Mouse (Mus musculus): ENCODE measurements at regions not wholly inside any gene's neighbourhood (a gene's known extent, or its start where the extent isn't known, plus 50 kb on each side); places are given as distances from the start of the nearest gene placed in this dataset.

DNA sequence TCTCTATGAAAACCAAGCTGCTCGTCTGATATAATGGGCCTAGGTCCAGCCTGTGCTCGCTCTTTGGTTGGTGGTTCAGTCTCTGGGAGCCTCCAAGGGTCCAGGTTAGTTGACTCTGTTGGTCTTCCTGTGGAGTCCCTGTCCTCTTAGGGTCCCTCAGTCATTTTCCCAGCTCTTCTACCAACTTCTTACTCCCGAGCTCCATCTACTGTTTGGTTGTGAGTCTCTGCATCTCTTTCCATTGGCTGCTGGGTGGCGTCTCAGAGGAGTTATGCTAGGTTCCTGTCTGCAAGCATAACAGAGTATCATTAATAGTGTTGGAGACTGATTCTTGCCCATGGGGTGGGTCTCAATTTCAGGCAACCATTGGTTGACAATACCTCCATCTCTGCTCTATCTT lies 60.0 kb upstream of the Topaz1 start:
- H3K4me2 ChIP-seq (ENCODE audit: low read depth, low read length, poor library complexity, severe bottlenecking) = no peak overlapping the region
- ATAC-seq (ENCODE audit: low FRiP score) (no peak), DNase-seq (ENCODE audit: low spot score) (peak; percentile 67)
- no peaks in the 10 kb centered on the region for H3K9me3 ChIP-seq (ENCODE audit: low read length)
- H3K4me1 ChIP-seq (ENCODE audit: insufficient read depth, low read length) = no peaks in the 10 kb centered on the region
- WGBS = 18% methylated on average over 4 of the region's 4 CpGs
- H3K27ac ChIP-seq (ENCODE audit: low read depth, low read length) = no peak overlapping the region
- H3K27me3 ChIP-seq (ENCODE audit: insufficient read depth, low read length) = no peaks in the 10 kb centered on the region
- H3K4me3 ChIP-seq (ENCODE audit: low read depth, low read length) = no peak overlapping the region
- TF ChIP-seq CTCF (IDR thresholded peaks at IDR 0.05) = peak; percentile 75
- peaks cover 5% of the 10 kb centered on the region; the same call in 1 of the 2 replicates for H3K36me3 ChIP-seq (ENCODE audit: insufficient read depth, low read length)
- no peak overlapping the region for H3K9ac ChIP-seq (replicated peaks; ENCODE audit: low read length, poor library complexity, severe bottlenecking)

DNA sequence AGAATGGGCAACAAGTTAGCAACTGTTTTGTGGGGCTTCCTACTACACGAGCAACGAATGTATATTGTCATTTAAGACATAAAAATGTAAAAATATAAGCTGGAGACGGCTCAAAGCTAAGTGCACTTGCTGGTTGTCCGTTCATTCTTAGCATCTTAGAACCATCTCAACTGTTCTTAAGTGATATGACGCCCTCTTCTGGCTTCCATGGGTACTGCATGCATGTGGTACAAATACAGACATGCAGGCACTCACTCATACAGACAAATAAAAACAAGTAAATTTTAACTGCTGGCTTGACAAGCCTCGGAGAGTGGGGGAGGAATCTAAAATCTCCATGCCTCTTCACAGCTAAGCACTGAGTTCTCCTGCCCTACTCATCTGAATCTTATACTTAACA lies 55.3 kb upstream of the Topaz1 start:
- Histone ChIP-seq H3K27me3 (ENCODE audit: insufficient read depth, low read length) (no peaks in the 10 kb centered on the region), H3K4me3 (ENCODE audit: low read depth, low read length) (no peak overlapping the region), H3K9me3 (ENCODE audit: low read length) (no peaks in the 10 kb centered on the region), H3K27ac (ENCODE audit: low read depth, low read length) (no peak overlapping the region), H3K36me3 (ENCODE audit: insufficient read depth, low read length) (no peaks in the 10 kb centered on the region; the same call in 1 of the 2 replicates), H3K4me2 (ENCODE audit: low read depth, low read length, poor library complexity, severe bottlenecking) (no peak overlapping the region), H3K9ac (replicated peaks; ENCODE audit: low read length, poor library complexity, severe bottlenecking) (no peak overlapping the region), H3K4me1 (ENCODE audit: insufficient read depth, low read length) (peaks cover 9% of the 10 kb centered on the region; the same call in 1 of the 2 replicates)
- DNase-seq (ENCODE audit: low spot score) = peak; percentile 61
- no peak for ATAC-seq (ENCODE audit: low FRiP score)
- TF ChIP-seq CTCF (IDR thresholded peaks at IDR 0.05) = peak; percentile 75
- 73% methylated on average over 6 of the region's 6 CpGs for WGBS

DNA sequence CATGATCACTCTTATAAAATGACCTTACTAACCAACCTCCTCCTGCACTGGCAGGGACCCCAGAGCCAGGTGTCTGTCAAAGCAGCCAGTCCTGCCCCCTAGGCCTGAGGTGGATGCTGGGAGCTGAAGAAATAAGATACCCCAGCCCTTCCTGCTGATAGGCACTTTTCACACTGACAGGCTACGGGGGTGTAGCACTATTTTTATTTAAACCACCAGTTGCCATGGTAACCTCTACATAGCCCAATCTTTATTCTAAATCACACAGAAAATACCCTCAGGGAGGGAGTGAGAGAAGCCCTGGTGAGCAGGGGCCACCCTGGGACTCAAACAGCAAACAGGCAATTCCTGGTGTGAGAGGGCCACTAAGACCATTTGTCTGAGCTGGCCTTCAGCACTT lies 51.4 kb upstream of the Topaz1 start:
- Histone ChIP-seq H3K27me3 (ENCODE audit: insufficient read depth, low read length) (no peaks in the 10 kb centered on the region), H3K36me3 (ENCODE audit: insufficient read depth, low read length) (no peaks in the 10 kb centered on the region), H3K27ac (ENCODE audit: low read depth, low read length) (0 out of 2 replicates have a peak overlapping the region, but pooled peaks have one; percentile 12), H3K4me1 (ENCODE audit: insufficient read depth, low read length) (peaks cover 9% of the 10 kb centered on the region; the same call in 1 of the 2 replicates), H3K9me3 (ENCODE audit: low read length) (no peaks in the 10 kb centered on the region), H3K4me3 (ENCODE audit: low read depth, low read length) (no peak overlapping the region), H3K4me2 (ENCODE audit: low read depth, low read length, poor library complexity, severe bottlenecking) (no peak overlapping the region), H3K9ac (replicated peaks; ENCODE audit: low read length, poor library complexity, severe bottlenecking) (no peak overlapping the region)
- no peak for TF ChIP-seq CTCF (IDR thresholded peaks at IDR 0.05)
- DNase-seq (ENCODE audit: low spot score) = no peak
- ATAC-seq (ENCODE audit: low FRiP score) = peak; percentile 25; the same call in 1 of the 2 replicates
- 4% methylated on average over 1 of the region's 1 CpGs for WGBS

Small RNA genes in the stretch of these regions (microRNA-seq; reads per million reads assigned to microRNA genes)
- gene Mir138-1 (ENCODE audit: borderline number of aligned reads) = 1,862 reads per million, percentile 80 among the genes with 10 or more reads in this experiment

All from midbrain, postnatal 0 days (tissue).